Mouse (Mus musculus) lung, adult 2 months (tissue): ENCODE measurements around the gene Nub1. TPM values are rescaled to one million over a fixed set of nuclear protein-coding genes. Genes with fewer than 3 reads are reported as not detected.

Experiments used
- DNase-seq: peaks from one replicate; pipeline ENCODE4 v3.0.0; 2022
- H3K4me1 ChIP-seq: fragments of 200-500 bp; 2 replicates; pipeline ENCODE4 v1.6.1; 2011; ENCODE audit warnings: low read length; ENCODE audit not compliant: control insufficient read depth, insufficient read depth
- H3K4me3 ChIP-seq: fragments of 200-500 bp; replicated peaks from 2 replicates; pipeline ENCODE3; 2011; ENCODE audit warnings: low read depth, mild to moderate bottlenecking, control low read depth, low read length; ENCODE audit errors: extremely low read depth
- CTCF ChIP-seq: fragments of 200-500 bp; IDR thresholded peaks from 2 replicates; pipeline ENCODE4 v1.5.1; 2011; ENCODE audit warnings: mild to moderate bottlenecking, low read length, control low read depth; ENCODE audit not compliant: insufficient read depth
- POLR2A ChIP-seq: fragments of 200-500 bp; IDR thresholded peaks from 2 replicates; pipeline ENCODE4 v1.6.1; 2011; ENCODE audit warnings: low read depth, mild to moderate bottlenecking, control low read depth, low read length, borderline replicate concordance; ENCODE audit errors: extremely low read depth
- WGBS: fragments of 180-500 bp; shearing (Covaris S2); methylation state at CpG from one replicate; pipeline ENCODE4 v1.1.7; 2018; 5-methylcytosine and 5-hydroxymethylcytosine counted together
- polyA plus RNA-seq: library from polyadenylated mRNA; depleted of rRNA; stranded (reverse); fragments of >200 nt; gene quantifications from 2 replicates; pipeline ENCODE4 v1.2.3, GENCODE M21; 2012; rRNA removed

The Nub1 gene
- polyA plus RNA-seq: 49.0 and 59.9 TPM in 2 replicates

- H3K4me1 ChIP-seq: peaks cover 9% of the 10 kb centered on the region; the same call in 1 of the 2 replicates
- TF ChIP-seq POLR2A (peak; percentile 88; the same call in 1 of the 2 replicates), CTCF (peak; percentile 27; the same call in 1 of the 2 replicates)
- under 1% methylated on average over 53 of the region's 53 CpGs for WGBS
- peak within 1 kb of the TSS; percentile 99 for H3K4me3 ChIP-seq
- DNase-seq: peak; percentile 94
These were observed at the start of gene Nub1 for GRCm38 (mm10) chr5:24685366-24686093. Nub1 (plus strand) TSS chr5:24685532.

- no peaks in the 10 kb centered on the region for H3K4me1 ChIP-seq
- WGBS: 80% methylated on average over 4 of the region's 4 CpGs
- DNase-seq: no peak
- no peak for TF ChIP-seq POLR2A
- no peak overlapping the region for H3K4me3 ChIP-seq
These were observed 48.3 kb upstream of the Nub1 start for GRCm38 (mm10) chr5:24636987-24637386.

GRCm38 (mm10) chr5:24638131-24638530, 47.2 kb upstream of the Nub1 start:
- H3K4me1 ChIP-seq: no peaks in the 10 kb centered on the region
- DNase-seq: no peak
- H3K4me3 ChIP-seq: no peak overlapping the region
- TF ChIP-seq CTCF: no peak
- 45% methylated on average over 6 of the region's 6 CpGs for WGBS

GRCm38 (mm10) chr5:24639081-24639480, 46.3 kb upstream of the Nub1 start:
- no peak for TF ChIP-seq POLR2A
- no peak for TF ChIP-seq CTCF
- DNase-seq: no peak
- WGBS: 67% methylated on average over 6 of the region's 6 CpGs
- no peak overlapping the region for H3K4me3 ChIP-seq
- H3K4me1 ChIP-seq: no peaks in the 10 kb centered on the region

GRCm38 (mm10) chr5:24645454-24645853, 39.9 kb upstream of the Nub1 start:
- TF ChIP-seq CTCF (no peak), POLR2A (no peak)
- DNase-seq: no peak
- 83% methylated on average over 1 of the region's 1 CpGs for WGBS
- H3K4me3 ChIP-seq: no peak overlapping the region
- no peaks in the 10 kb centered on the region for H3K4me1 ChIP-seq

- H3K4me1 ChIP-seq: no peaks in the 10 kb centered on the region
- no peak for TF ChIP-seq CTCF
- TF ChIP-seq POLR2A: no peak
- no peak for DNase-seq
- 44% methylated on average over 4 of the region's 4 CpGs for WGBS
- no peak overlapping the region for H3K4me3 ChIP-seq
These were observed 36.1 kb upstream of the Nub1 start for GRCm38 (mm10) chr5:24649231-24649630.

- TF ChIP-seq POLR2A: no peak
- TF ChIP-seq CTCF: no peak
These were observed 35.6 kb upstream of the Nub1 start for GRCm38 (mm10) chr5:24649701-24650100.

GRCm38 (mm10) chr5:24651356-24651755, 34.0 kb upstream of the Nub1 start:
- no peak overlapping the region for H3K4me3 ChIP-seq
- no peak for DNase-seq
- no peaks in the 10 kb centered on the region for H3K4me1 ChIP-seq
- no peak for TF ChIP-seq POLR2A
- no peak for TF ChIP-seq CTCF
- WGBS: 79% methylated on average over 6 of the region's 6 CpGs

More at GRCm38 (mm10) chr5:24649701-24650100, 35.6 kb upstream of the Nub1 start:
- Histone ChIP-seq H3K4me1 (no peaks in the 10 kb centered on the region), H3K4me3 (no peak overlapping the region)
- WGBS: 70% methylated on average over 7 of the region's 7 CpGs
- DNase-seq: no peak

- 25% methylated on average over 25 of the region's 25 CpGs for WGBS
- Histone ChIP-seq H3K4me1 (no peaks in the 10 kb centered on the region), H3K4me3 (no peak overlapping the region)
- peak; percentile 81 for DNase-seq
- TF ChIP-seq POLR2A: no peak
- TF ChIP-seq CTCF: peak; percentile 89
These were observed 33.3 kb upstream of the Nub1 start for GRCm38 (mm10) chr5:24651768-24652752.

- TF ChIP-seq CTCF: no peak
- TF ChIP-seq POLR2A: no peak
- DNase-seq: no peak
- H3K4me1 ChIP-seq: no peaks in the 10 kb centered on the region
- WGBS: 95% methylated on average over 5 of the region's 5 CpGs
- H3K4me3 ChIP-seq: no peak overlapping the region
These were observed 32.6 kb upstream of the Nub1 start for GRCm38 (mm10) chr5:24652780-24653179.
